Mouse (Mus musculus) embryo, embryonic 10.5 days (tissue): ENCODE measurements around the gene Add1.
A peak's percentile ranks its signal among the peaks of the same experiment; 100 is the strongest.

Experiments used
- DNase-seq: peaks from one replicate; pipeline ENCODE4 v3.0.0-alpha.2; 2015; ENCODE audit warnings: low spot score

Gene Add1

DNA sequence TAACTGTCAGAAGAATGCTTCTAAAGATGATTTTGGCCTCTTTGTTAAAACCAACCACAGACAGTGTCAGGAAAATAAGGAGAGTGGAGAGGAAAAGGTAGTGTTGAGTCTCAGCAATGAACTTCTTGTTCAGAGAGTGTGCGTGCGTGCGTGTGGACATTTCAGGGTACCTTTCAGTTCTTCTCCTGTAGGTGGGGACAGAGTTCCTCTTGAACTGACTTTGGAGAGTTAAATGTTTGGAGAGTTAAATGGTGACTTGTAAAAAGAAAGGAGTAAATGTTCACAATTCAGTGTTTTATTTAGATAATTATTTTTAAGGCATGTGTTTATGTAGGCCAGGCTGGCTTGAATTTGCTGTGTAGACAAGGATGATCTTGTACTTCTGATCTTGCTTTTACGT lies 96.8 kb downstream of the Add1 start:
- peak; percentile 24 for DNase-seq
